Mouse (Mus musculus) liver, adult 2 months (tissue): ENCODE measurements around the gene Gm42906. TPM values are rescaled to one million over a fixed set of nuclear protein-coding genes. Genes with fewer than 3 reads are reported as not detected.
A peak's percentile ranks its signal among the peaks of the same experiment; 100 is the strongest.

Experiments
- DNase-seq: peaks from one replicate; pipeline ENCODE4 v3.0.0-alpha.2; 2011; ENCODE audit warnings: low read depth, low spot score; ENCODE audit errors: extremely low read depth
- H3K27ac ChIP-seq: fragments of 200-500 bp; replicated peaks from 2 replicates; pipeline ENCODE4 v1.5.1; 2012; ENCODE audit warnings: low read depth, mild to moderate bottlenecking, control low read depth, inconsistent platforms, low read length; ENCODE audit not compliant: insufficient read depth
- H3K27me3 ChIP-seq: fragments of 200-500 bp; 2 replicates; pipeline ENCODE4 v1.6.1; 2012; ENCODE audit warnings: mild to moderate bottlenecking, moderate library complexity, low read length, inconsistent platforms; ENCODE audit not compliant: control insufficient read depth, insufficient read depth
- H3K36me3 ChIP-seq: fragments of 200-500 bp; 2 replicates; pipeline ENCODE4 v1.6.1; 2012; ENCODE audit warnings: low read length, inconsistent platforms; ENCODE audit not compliant: control insufficient read depth, insufficient read depth
- H3K4me1 ChIP-seq: fragments of 200-500 bp; 2 replicates; pipeline ENCODE4 v1.6.1; 2011; ENCODE audit warnings: low read length; ENCODE audit not compliant: control insufficient read depth, insufficient read depth
- H3K4me3 ChIP-seq: fragments of 200-500 bp; 2 replicates; pipeline ENCODE4 v1.5.1; 2011; ENCODE audit warnings: low read depth, mild to moderate bottlenecking, control low read depth, low read length, moderate library complexity; ENCODE audit not compliant: insufficient read depth
- H3K79me2 ChIP-seq: fragments of 200-500 bp; 2 replicates; pipeline ENCODE4 v1.6.1; 2012; ENCODE audit warnings: inconsistent platforms, mild to moderate bottlenecking, low read length, moderate library complexity; ENCODE audit not compliant: control insufficient read depth, insufficient read depth
- H3K9ac ChIP-seq: fragments of 200-500 bp; 2 replicates; pipeline ENCODE4 v1.6.1; 2012; ENCODE audit warnings: low read depth, mild to moderate bottlenecking, control low read depth, inconsistent platforms, low read length
- CTCF ChIP-seq: fragments of 200-500 bp; IDR thresholded peaks from 2 replicates; pipeline ENCODE4 v1.5.1; 2011; ENCODE audit warnings: low read depth, low read length, control low read depth
- POLR2A ChIP-seq: fragments of 200-500 bp; IDR thresholded peaks from 2 replicates; pipeline ENCODE4 v1.6.1; 2011; ENCODE audit warnings: low read length, control low read depth; ENCODE audit not compliant: insufficient read depth; ENCODE audit errors: extremely low read depth
- WGBS: fragments of 180-500 bp; shearing (Covaris S2); methylation state at CpG from one replicate; pipeline ENCODE4 v1.1.7; 2018; 5-methylcytosine and 5-hydroxymethylcytosine counted together
- polyA plus RNA-seq: library from polyadenylated mRNA; depleted of rRNA; stranded (reverse); fragments of >200 nt; gene quantifications from 2 replicates; pipeline ENCODE4 v1.2.3, GENCODE M21; 2012
- total RNA-seq: library from RNA; depleted of rRNA; stranded (reverse); fragments of >200 nt; gene quantifications from 2 replicates; pipeline ENCODE4 v1.2.3, GENCODE M21; 2014

Gene Gm42906
- total and polyA plus RNA-seq, 2 experiments, result not detected

GRCm38 (mm10) chr5:151089201-151089600, 338.8 kb downstream of the Gm42906 start:
- Histone ChIP-seq H3K79me2 (peaks cover 25% of the 10 kb centered on the region; the same call in 1 of the 2 replicates), H3K9ac (no peak overlapping the region), H3K27me3 (no peaks in the 10 kb centered on the region), H3K4me1 (peaks cover 18% of the 10 kb centered on the region), H3K27ac (no peak overlapping the region), H3K36me3 (peaks cover 14% of the 10 kb centered on the region), H3K4me3 (no peak overlapping the region)
- TF ChIP-seq POLR2A (no peak), CTCF (no peak)
- WGBS, result 84% methylated on average over 6 of the region's 6 CpGs
- no peak for DNase-seq

GRCm38 (mm10) chr5:151086425-151087202, 341.3 kb downstream of the Gm42906 start:
- DNase-seq, result no peak
- TF ChIP-seq CTCF (no peak), POLR2A (no peak)
- no peak overlapping the region for H3K27ac ChIP-seq
- H3K27me3 ChIP-seq, result no peaks in the 10 kb centered on the region
- H3K9ac ChIP-seq, result no peak overlapping the region
- no peak overlapping the region for H3K4me3 ChIP-seq
- H3K4me1 ChIP-seq, result peaks cover 18% of the 10 kb centered on the region
- H3K36me3 ChIP-seq, result peaks cover 6% of the 10 kb centered on the region; the same call in 1 of the 2 replicates
- H3K79me2 ChIP-seq, result peaks cover 20% of the 10 kb centered on the region; the same call in 1 of the 2 replicates
- WGBS, result 75% methylated on average over 9 of the region's 9 CpGs

- no peaks in the 10 kb centered on the region for H3K27me3 ChIP-seq
- H3K9ac ChIP-seq, result no peak overlapping the region
- H3K79me2 ChIP-seq, result peaks cover 20% of the 10 kb centered on the region; the same call in 1 of the 2 replicates
- H3K4me3 ChIP-seq, result no peak overlapping the region
- H3K36me3 ChIP-seq, result peaks cover 2% of the 10 kb centered on the region; the same call in 1 of the 2 replicates
- TF ChIP-seq POLR2A, result no peak
- no peak for TF ChIP-seq CTCF
- H3K27ac ChIP-seq, result no peak overlapping the region
- 84% methylated on average over 8 of the region's 8 CpGs for WGBS
- H3K4me1 ChIP-seq, result peaks cover 21% of the 10 kb centered on the region
- no peak for DNase-seq
Measured at GRCm38 (mm10) chr5:151085749-151086148, 342.2 kb downstream of the Gm42906 start.

GRCm38 (mm10) chr5:151080276-151080675, 347.7 kb downstream of the Gm42906 start:
- H3K4me3 ChIP-seq, result no peak overlapping the region
- H3K27ac ChIP-seq, result peak overlapping the region; percentile 41
- no peak for TF ChIP-seq POLR2A
- no peak for TF ChIP-seq CTCF
- H3K27me3 ChIP-seq, result no peaks in the 10 kb centered on the region
- 30% methylated on average over 4 of the region's 4 CpGs for WGBS
- 0 out of 2 replicates have a peak, but pooled peaks cover 2% of the 10 kb centered on the region for H3K36me3 ChIP-seq
- H3K4me1 ChIP-seq, result peaks cover 17% of the 10 kb centered on the region
- no peak overlapping the region for H3K9ac ChIP-seq
- H3K79me2 ChIP-seq, result peaks cover 18% of the 10 kb centered on the region; the same call in 1 of the 2 replicates
- peak; percentile 62 for DNase-seq

GRCm38 (mm10) chr5:151077953-151078352, 350.0 kb downstream of the Gm42906 start:
- H3K27ac ChIP-seq, result peak overlapping the region; percentile 53
- WGBS, result 27% methylated on average over 2 of the region's 2 CpGs
- no peak overlapping the region for H3K9ac ChIP-seq
- TF ChIP-seq CTCF (no peak), POLR2A (no peak)
- peaks cover 15% of the 10 kb centered on the region; the same call in 1 of the 2 replicates for H3K79me2 ChIP-seq
- peak; percentile 93 for DNase-seq
- H3K4me1 ChIP-seq, result peaks cover 17% of the 10 kb centered on the region
- no peak overlapping the region for H3K4me3 ChIP-seq
- 0 out of 2 replicates have a peak, but pooled peaks cover 2% of the 10 kb centered on the region for H3K36me3 ChIP-seq
- no peaks in the 10 kb centered on the region for H3K27me3 ChIP-seq

- H3K36me3 ChIP-seq, result peaks cover 7% of the 10 kb centered on the region; the same call in 1 of the 2 replicates
- TF ChIP-seq POLR2A, result no peak
- no peak for TF ChIP-seq CTCF
- no peak overlapping the region for H3K27ac ChIP-seq
- peak; percentile 35 for DNase-seq
- H3K4me3 ChIP-seq, result no peak overlapping the region
- H3K4me1 ChIP-seq, result peaks cover 17% of the 10 kb centered on the region
- peaks cover 15% of the 10 kb centered on the region; the same call in 1 of the 2 replicates for H3K79me2 ChIP-seq
- no peaks in the 10 kb centered on the region for H3K27me3 ChIP-seq
- H3K9ac ChIP-seq, result no peak overlapping the region
- WGBS, result 64% methylated on average over 3 of the region's 3 CpGs
Measured at GRCm38 (mm10) chr5:151076917-151077316, 351.0 kb downstream of the Gm42906 start.
